Mouse (Mus musculus): ENCODE measurements around the gene Mrps7.

- TF ChIP-seq CTCF (IDR thresholded peaks at IDR 0.05; ENCODE audit: control insufficient read depth, insufficient read depth, low read length) (0 out of 2 replicates have a peak, but pooled peaks have one; percentile 15), POLR2A (IDR thresholded peaks at IDR 0.05; ENCODE audit: borderline replicate concordance, control insufficient read depth, low read depth, low read length) (no peak)
These were observed 40.3 kb upstream of the Mrps7 start for GRCm38 (mm10) chr11:115563406-115563805.

Data from bone marrow, adult 2 months (tissue).